ENCODE assay signal across 39 mouse cellular contexts in the genomic region with DNA sequence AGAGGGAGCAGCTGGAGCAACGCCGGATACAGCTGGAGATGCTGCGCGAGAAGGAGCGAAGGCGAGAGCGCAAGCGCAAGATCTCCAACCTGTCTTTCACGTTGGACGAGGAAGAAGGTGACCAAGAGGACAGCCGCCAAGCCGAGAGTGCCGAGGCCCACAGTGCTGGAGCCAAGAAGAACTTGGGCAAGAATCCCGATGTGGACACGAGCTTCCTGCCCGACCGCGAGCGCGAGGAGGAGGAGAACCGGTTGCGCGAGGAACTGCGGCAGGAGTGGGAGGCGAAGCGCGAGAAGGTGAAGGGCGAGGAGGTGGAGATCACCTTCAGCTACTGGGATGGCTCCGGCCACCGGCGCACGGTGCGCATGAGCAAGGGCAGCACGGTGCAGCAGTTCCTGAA. TPM values are rescaled to one million over a fixed set of nuclear protein-coding genes. Genes with fewer than 3 reads are reported as not detected.
DNase-seq lines count a peak whose midpoint lies in the region; ATAC-seq and TF ChIP-seq lines count a peak whose summit lies in the region.
"Had no signal": no experiment of that assay in that cellular context is flagged by ENCODE, and none has a peak within 500 bp of the region (broad histone marks: within the 10 kb centered on the region; RNA-seq: fewer than 3 reads in every experiment).

No protein-coding gene starts in this region.

- no peaks in the 10 kb centered on the region for H3K36me3 ChIP-seq in heart, adult 2 months (ENCODE audit: control insufficient read depth, insufficient read depth, low read length)
- no peaks in the 10 kb centered on the region for H3K36me3 ChIP-seq in megakaryocyte, embryonic 14.5 days (replicated peaks; ENCODE audit: low read length)
- no peaks in the 10 kb centered on the region for H3K36me3 ChIP-seq in ES-Bruce4 (ENCODE audit: control insufficient read depth, insufficient read depth, low read length, poor library complexity, severe bottlenecking)
- H3K36me3 ChIP-seq: embryonic facial prominence, embryonic 10.5 days; embryonic facial prominence, embryonic 13.5 days; forebrain, embryonic 12.5 days; forebrain, embryonic 15.5 days; G1E; heart, embryonic 15.5 days had no signal

- peak; percentile 87 for DNase-seq in heart, adult 11 months
- DNase-seq in heart, adult 2 months, result no peak
- DNase-seq in testis, postnatal 14 days (ENCODE audit: low spot score), result peak; percentile 20
- no peak for DNase-seq in retina, embryonic 14.5 days (ENCODE audit: low spot score)
- DNase-seq: adrenal gland, adult 2 months; adrenal gland, postnatal 14 days; B cell, adult 2 months; cerebellum, adult 11 months; cerebellum, adult 2 months; cerebellum, postnatal 10 days; cerebellum, postnatal 36 days; embryo, embryonic 11 days; gastrocnemius, postnatal 10 days; gastrocnemius, postnatal 36 days; heart, postnatal 10 days; heart, postnatal 4 days had no signal

- H3K27me3 ChIP-seq in heart, adult 2 months (ENCODE audit: control insufficient read depth, insufficient read depth, low read length), result no peaks in the 10 kb centered on the region
- H3K27me3 ChIP-seq in megakaryocyte, embryonic 14.5 days (replicated peaks), result peaks cover 15% of the 10 kb centered on the region
- H3K27me3 ChIP-seq in ES-Bruce4 (ENCODE audit: control insufficient read depth, insufficient read depth, low read length, poor library complexity, severe bottlenecking), result peaks cover 10% of the 10 kb centered on the region
- H3K27me3 ChIP-seq: CH12.LX; embryonic facial prominence, embryonic 13.5 days; forebrain, embryonic 12.5 days; forebrain, embryonic 15.5 days; heart, embryonic 15.5 days; Patski had no signal

- H3K27ac ChIP-seq in heart, adult 2 months, result no peak overlapping the region
- H3K27ac ChIP-seq in ES-Bruce4 (ENCODE audit: insufficient read depth, low read length), result no peak overlapping the region
- H3K27ac ChIP-seq: embryonic facial prominence, embryonic 10.5 days; embryonic facial prominence, embryonic 13.5 days; forebrain, embryonic 12.5 days; forebrain, embryonic 15.5 days; heart, embryonic 15.5 days; hindbrain, embryonic 14.5 days; hindbrain, postnatal 0 days had no signal

- WGBS in heart, adult 2 months, result 83% methylated on average over 34 of the region's 34 CpGs

- H3K9ac ChIP-seq in heart, adult 2 months (ENCODE audit: low read depth, low read length), result no peak overlapping the region
- no peak overlapping the region for H3K9ac ChIP-seq in ES-Bruce4 (ENCODE audit: low read depth, poor library complexity, severe bottlenecking)
- H3K9ac ChIP-seq: embryonic facial prominence, embryonic 13.5 days; forebrain, embryonic 12.5 days; forebrain, embryonic 15.5 days; heart, embryonic 15.5 days; hindbrain, embryonic 14.5 days had no signal

- ATAC-seq in megakaryocyte, adult 5-6 weeks (ENCODE audit: poor library complexity, severe bottlenecking), result no peak
- no peak for ATAC-seq in megakaryocyte progenitor cell, adult 5-6 weeks (replicated peaks; ENCODE audit: poor library complexity)
- ATAC-seq: forebrain, embryonic 15.5 days; hindbrain, postnatal 0 days; inflammation-experienced regulatory T-cells, adult 6 months; intestine, embryonic 16.5 days; Patski had no signal

- no peaks in the 10 kb centered on the region for H3K4me1 ChIP-seq in heart, adult 2 months (ENCODE audit: control insufficient read depth, insufficient read depth, low read length)
- H3K4me1 ChIP-seq in megakaryocyte, embryonic 14.5 days, result peaks cover 9% of the 10 kb centered on the region
- H3K4me1 ChIP-seq in ES-Bruce4 (ENCODE audit: control insufficient read depth, insufficient read depth, low read length), result no peaks in the 10 kb centered on the region
- H3K4me1 ChIP-seq: embryonic facial prominence, embryonic 10.5 days; forebrain, embryonic 12.5 days; forebrain, embryonic 15.5 days had no signal

- intact Hi-C loops in heart, adult 2 months (cut with DNase I), result no loop called here

- no peak overlapping the region for H3K4me3 ChIP-seq in heart, adult 2 months
- H3K4me3 ChIP-seq in megakaryocyte, embryonic 14.5 days (replicated peaks), result peak overlapping the region; percentile 43
- peak overlapping the region; percentile 59 for H3K4me3 ChIP-seq in ES-Bruce4 (ENCODE audit: low read depth, low read length)
- H3K4me3 ChIP-seq: embryonic facial prominence, embryonic 10.5 days; embryonic facial prominence, embryonic 13.5 days; erythroblast, embryonic 14.5 days; forebrain, embryonic 12.5 days; forebrain, embryonic 15.5 days; heart, embryonic 15.5 days had no signal

- no peak for TF ChIP-seq CTCF in heart, adult 2 months (IDR thresholded peaks at IDR 0.05)
- no peak for TF ChIP-seq CTCF in ES-Bruce4 (IDR thresholded peaks at IDR 0.05; ENCODE audit: low read depth, low read length)

- no peak for TF ChIP-seq POLR2A in heart, adult 2 months (IDR thresholded peaks at IDR 0.05; ENCODE audit: insufficient read depth, low read depth, low read length)
- no peak for TF ChIP-seq POLR2A in ES-Bruce4 (IDR thresholded peaks at IDR 0.05; ENCODE audit: insufficient read depth, low read length)

- no peaks in the 10 kb centered on the region for H3K79me2 ChIP-seq in heart, adult 2 months (replicated peaks; ENCODE audit: control insufficient read depth, insufficient read depth, low read length)

- TF ChIP-seq EP300 in heart, adult 2 months (IDR thresholded peaks at IDR 0.05; ENCODE audit: insufficient read depth, low read depth, low read length), result no peak
- TF ChIP-seq EP300 in ES-Bruce4 (IDR thresholded peaks at IDR 0.05; ENCODE audit: insufficient read depth, low read depth, low read length), result no peak

- peaks cover 22% of the 10 kb centered on the region for H3K9me3 ChIP-seq in megakaryocyte, embryonic 14.5 days
- H3K9me3 ChIP-seq in ES-Bruce4 (replicated peaks; ENCODE audit: control insufficient read depth, insufficient read depth, low read length, poor library complexity, severe bottlenecking), result 0 out of 2 replicates have a peak, but pooled peaks cover 3% of the 10 kb centered on the region
- H3K9me3 ChIP-seq: forebrain, embryonic 15.5 days; G1E; heart, embryonic 15.5 days had no signal

RNA-seq across cellular contexts. Expression of gene Fam50b, which starts 12.2 kb away (rescaled TPM):
- not detected for total RNA-seq in heart, adult 2 months (2021)
- polyA plus RNA-seq in heart, adult 2 months (2012; rRNA removed), result 0.18 TPM in 1 of 2 replicates, not detected in the other
- polyA plus RNA-seq in megakaryocyte, embryonic 14.5 days (2012; ENCODE audit: insufficient read depth, low replicate concordance), result not detected in 2 replicates
- not detected in 2 replicates for total RNA-seq in megakaryocyte, adult 5-6 weeks (2015)
- not detected in 2 replicates for total RNA-seq in megakaryocyte, adult 5-6 weeks (2017)
- polyA plus RNA-seq in ES-Bruce4 (2011; ENCODE audit: insufficient read depth, insufficient read length, low read depth, missing spikeins), result not detected in 2 replicates
- not detected in 2 replicates for total RNA-seq in megakaryocyte progenitor cell, adult 5-6 weeks (2015)
- not detected in 2 replicates for total RNA-seq in megakaryocyte progenitor cell, adult 5-6 weeks (2017)
- total RNA-seq: adrenal gland, adult 2 months; adrenal gland, postnatal 14 days; adrenal gland, postnatal 4 days; G1E; gastrocnemius, adult 18-20 months; gastrocnemius, postnatal 10 days; gastrocnemius, postnatal 36 days; granulocyte monocyte progenitor cell, adult 5-6 weeks; heart, postnatal 10 days; heart, postnatal 4 days; hindbrain, postnatal 0 days had no signal
- polyA plus RNA-seq: adrenal gland, adult 2 months; cerebellum, adult 2 months; cortical plate, adult 2 months; embryonic facial prominence, embryonic 10.5 days; embryonic facial prominence, embryonic 13.5 days; erythroblast, embryonic 14.5 days; forebrain, embryonic 12.5 days; forebrain, embryonic 15.5 days; G1E; heart, embryonic 11.5 days; heart, embryonic 15.5 days; hindbrain, embryonic 11.5 days; hindbrain, embryonic 14.5 days; inflammation-experienced regulatory T-cells, adult 6 months; intestine, embryonic 16.5 days; Patski had no signal

Comparison
In these comparisons a context has a peak if more than half of its experiments do, and no peak if none do; other contexts are left out.
1. DNase-seq: peak in heart, adult 11 months (single experiment) and testis, postnatal 14 days (single experiment); none in heart, adult 2 months (0 of 2) and retina, embryonic 14.5 days (single experiment).